15 mouse cellular contexts compared by ENCODE assay signal in genomic region chr8:117019323-117020275, GRCm38 (mm10). TPM values are rescaled to one million over a fixed set of nuclear protein-coding genes. Genes with fewer than 3 reads are reported as not detected.
A peak's percentile ranks its signal among the peaks of the same experiment; 100 is the strongest.
DNase-seq lines count a peak whose midpoint lies in the region; ATAC-seq lines count a peak whose summit lies in the region.
"Had no signal": no experiment of that assay in that cellular context is flagged by ENCODE, and none has a peak within 500 bp of the region (broad histone marks: within the 10 kb centered on the region; RNA-seq: fewer than 3 reads in every experiment).

No protein-coding gene starts in this region.

- 0 out of 2 replicates have a peak overlapping the region, but pooled peaks have one; percentile 2 for H3K9ac ChIP-seq in embryonic facial prominence, embryonic 13.5 days
- no peak overlapping the region for H3K9ac ChIP-seq in neural tube, embryonic 15.5 days (replicated peaks)
- H3K9ac ChIP-seq: liver, embryonic 13.5 days; neural tube, embryonic 13.5 days had no signal

- no peaks in the 10 kb centered on the region for H3K9me3 ChIP-seq in embryonic facial prominence, embryonic 13.5 days
- no peaks in the 10 kb centered on the region for H3K9me3 ChIP-seq in embryonic facial prominence, embryonic 10.5 days
- H3K9me3 ChIP-seq in neural tube, embryonic 15.5 days (replicated peaks) = no peaks in the 10 kb centered on the region
- H3K9me3 ChIP-seq: liver, embryonic 13.5 days; neural tube, embryonic 13.5 days had no signal

- no peak for ATAC-seq in embryonic facial prominence, embryonic 13.5 days (ENCODE audit: insufficient number of reproducible peaks, insufficient read depth, low FRiP score, low TSS enrichment, low read depth)
- ATAC-seq in neural tube, embryonic 15.5 days (ENCODE audit: low FRiP score) = no peak
- ATAC-seq in cerebellum, adult (ENCODE audit: insufficient number of reproducible peaks, low FRiP score, low TSS enrichment) = no peak

- no peak overlapping the region for H3K27ac ChIP-seq in embryonic facial prominence, embryonic 13.5 days
- H3K27ac ChIP-seq in embryonic facial prominence, embryonic 10.5 days (replicated peaks) = no peak overlapping the region
- H3K27ac ChIP-seq in neural tube, embryonic 15.5 days (replicated peaks) = peak overlapping the region; percentile 33; the same call in 1 of the 2 replicates
- H3K27ac ChIP-seq: liver, embryonic 13.5 days; neural tube, embryonic 13.5 days had no signal

- H3K4me1 ChIP-seq in embryonic facial prominence, embryonic 13.5 days = peaks cover 3% of the 10 kb centered on the region; the same call in 1 of the 2 replicates
- H3K4me1 ChIP-seq in embryonic facial prominence, embryonic 10.5 days = peaks cover 4% of the 10 kb centered on the region; the same call in 1 of the 2 replicates
- H3K4me1 ChIP-seq in neural tube, embryonic 15.5 days = peaks cover 10% of the 10 kb centered on the region
- H3K4me1 ChIP-seq: liver, embryonic 13.5 days; neural tube, embryonic 13.5 days had no signal

- intact Hi-C loops in left cerebral cortex, postnatal 25 days (cut with DNase I) = no loop called here

- H3K27me3 ChIP-seq in embryonic facial prominence, embryonic 13.5 days = peaks cover 9% of the 10 kb centered on the region
- peaks cover 23% of the 10 kb centered on the region for H3K27me3 ChIP-seq in embryonic facial prominence, embryonic 10.5 days (replicated peaks; ENCODE audit: low read depth, poor library complexity, severe bottlenecking)
- no peaks in the 10 kb centered on the region for H3K27me3 ChIP-seq in neural tube, embryonic 15.5 days (replicated peaks)
- H3K27me3 ChIP-seq: liver, embryonic 13.5 days; neural tube, embryonic 13.5 days had no signal

- no peaks in the 10 kb centered on the region for H3K36me3 ChIP-seq in embryonic facial prominence, embryonic 13.5 days
- no peaks in the 10 kb centered on the region for H3K36me3 ChIP-seq in embryonic facial prominence, embryonic 10.5 days (replicated peaks)
- no peaks in the 10 kb centered on the region for H3K36me3 ChIP-seq in neural tube, embryonic 15.5 days
- H3K36me3 ChIP-seq: liver, embryonic 13.5 days; neural tube, embryonic 13.5 days had no signal

- no peak overlapping the region for H3K4me2 ChIP-seq in embryonic facial prominence, embryonic 13.5 days
- no peak overlapping the region for H3K4me2 ChIP-seq in neural tube, embryonic 15.5 days
- H3K4me2 ChIP-seq: liver, embryonic 13.5 days; neural tube, embryonic 13.5 days had no signal

- 83% methylated on average over 18 of the region's 18 CpGs for WGBS in embryonic facial prominence, embryonic 13.5 days
- WGBS in embryonic facial prominence, embryonic 10.5 days = 89% methylated on average over 18 of the region's 18 CpGs
- WGBS in neural tube, embryonic 15.5 days = 81% methylated on average over 18 of the region's 18 CpGs

- H3K4me3 ChIP-seq in embryonic facial prominence, embryonic 13.5 days = no peak overlapping the region
- H3K4me3 ChIP-seq in embryonic facial prominence, embryonic 10.5 days = no peak overlapping the region
- H3K4me3 ChIP-seq in neural tube, embryonic 15.5 days (replicated peaks) = no peak overlapping the region
- H3K4me3 ChIP-seq: liver, embryonic 13.5 days; neural tube, embryonic 13.5 days had no signal

- no peak for DNase-seq in embryonic facial prominence, embryonic 10.5 days (ENCODE audit: low spot score)
- DNase-seq in neural tube, embryonic 10.5 days (ENCODE audit: extremely low spot score, low spot score) = no peak
- DNase-seq in left cerebral cortex, postnatal 25 days (ENCODE audit: low spot score in 2 of 2) = peak; percentile 34 to 84
- no peak for DNase-seq in natural killer cell, adult 2 months (ENCODE audit: low spot score in 2 of 2)
- DNase-seq in ovary, postnatal 14 days (ENCODE audit: low spot score) = no peak
- DNase-seq: cerebellum, postnatal 36 days; heart, adult 11 months; heart, postnatal 4 days; kidney, adult 11 months; liver, embryonic 13.5 days had no signal

RNA-seq across cellular contexts. Expression of gene Gcsh, which starts 26.3 kb away (rescaled TPM):
- 116 and 123 TPM in 2 replicates for polyA plus RNA-seq in embryonic facial prominence, embryonic 13.5 days (2015; fragmentation: Nextera tagmentation; extraction: Ambion mirVana)
- polyA plus RNA-seq in embryonic facial prominence, embryonic 10.5 days (2016; fragmentation: Nextera tagmentation; extraction: Ambion mirVana) = 183 and 189 TPM in 2 replicates
- polyA plus RNA-seq in neural tube, embryonic 15.5 days (2015; fragmentation: Nextera tagmentation; extraction: Ambion mirVana) = 108 and 116 TPM in 2 replicates
- 10 to 100 TPM; 35.3 to 39.1 TPM for total RNA-seq in left cerebral cortex, postnatal 25 days (2021)

RNA-seq across cellular contexts. Expression of gene 1700030J22Rik, which starts 40.8 kb away (rescaled TPM):
- polyA plus RNA-seq in embryonic facial prominence, embryonic 13.5 days (2015; fragmentation: Nextera tagmentation; extraction: Ambion mirVana) = 2.4 and 2.7 TPM in 2 replicates
- polyA plus RNA-seq in embryonic facial prominence, embryonic 10.5 days (2016; fragmentation: Nextera tagmentation; extraction: Ambion mirVana) = 2.0 and 2.4 TPM in 2 replicates
- 5.9 and 7.0 TPM in 2 replicates for polyA plus RNA-seq in neural tube, embryonic 15.5 days (2015; fragmentation: Nextera tagmentation; extraction: Ambion mirVana)
- total RNA-seq in left cerebral cortex, postnatal 25 days (2021) = 10 to 100 TPM; 11.1 to 13.3 TPM
- total RNA-seq: megakaryocyte progenitor cell, adult 5-6 weeks had no signal

Comparison
In these comparisons a context has a peak if more than half of its experiments do, and no peak if none do; other contexts are left out.
1. DNase-seq: peak in left cerebral cortex, postnatal 25 days (2 of 2); none in embryonic facial prominence, embryonic 10.5 days (single experiment), neural tube, embryonic 10.5 days (single experiment), natural killer cell, adult 2 months (0 of 2) and ovary, postnatal 14 days (single experiment).